Mouse (Mus musculus) brain, embryonic 14.5 days (tissue): ENCODE measurements at regions not wholly inside any gene's neighbourhood (a gene's known extent, or its start where the extent isn't known, plus 50 kb on each side); places are given as distances from the start of the nearest gene placed in this dataset.

ENCODE experiments used
- CTCF ChIP-seq: fragments of 200-500 bp; IDR thresholded peaks from 2 replicates; pipeline ENCODE4 v1.5.1; 2012; ENCODE audit warnings: inconsistent platforms, mild to moderate bottlenecking, moderate library complexity, borderline replicate concordance; ENCODE audit not compliant: insufficient read depth, insufficient read length; ENCODE audit errors: extremely low read depth
- POLR2A ChIP-seq: fragments of 200-500 bp; IDR thresholded peaks from 2 replicates; pipeline ENCODE4 v1.6.1; 2012; ENCODE audit warnings: mild to moderate bottlenecking, inconsistent platforms, borderline replicate concordance; ENCODE audit not compliant: poor library complexity, insufficient read depth, insufficient read length, severe bottlenecking; ENCODE audit errors: extremely low read depth

- no peak for TF ChIP-seq CTCF
- TF ChIP-seq POLR2A: no peak
These were observed 130.6 kb downstream of the Sp3 start for GRCm38 (mm10) chr2:72849441-72850192.
